Mouse (Mus musculus) spleen, postnatal 10 days (tissue): ENCODE data around the gene Ubr4.

ENCODE experiments used
- DNase-seq, 2 experiments: peaks; one replicate each; pipeline ENCODE4 v3.0.0; 2021 to 2022; ENCODE audit warnings: low spot score in 2 of 2

Gene Ubr4

DNA sequence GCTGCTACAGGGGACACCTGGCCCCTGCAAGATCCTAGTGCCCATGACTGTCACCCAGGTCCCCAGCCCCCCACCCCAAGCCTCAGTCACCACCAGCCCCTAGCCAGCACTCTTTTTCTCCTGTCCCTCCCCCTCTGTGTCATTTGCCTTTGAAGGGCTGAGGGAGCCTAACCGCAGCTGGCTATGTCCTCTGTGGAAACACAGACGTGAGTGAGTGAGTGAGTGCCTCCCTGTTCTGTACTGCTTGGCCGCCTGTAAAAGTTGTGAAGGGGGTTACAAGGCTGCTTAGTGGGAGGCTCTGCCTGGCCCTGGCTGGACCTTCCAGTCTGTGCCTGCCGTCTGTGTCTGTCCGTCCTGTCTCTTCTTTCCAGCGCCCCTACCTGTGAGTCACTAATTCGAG is 183.3 kb downstream of the Ubr4 start:
- DNase-seq = no peak

DNA sequence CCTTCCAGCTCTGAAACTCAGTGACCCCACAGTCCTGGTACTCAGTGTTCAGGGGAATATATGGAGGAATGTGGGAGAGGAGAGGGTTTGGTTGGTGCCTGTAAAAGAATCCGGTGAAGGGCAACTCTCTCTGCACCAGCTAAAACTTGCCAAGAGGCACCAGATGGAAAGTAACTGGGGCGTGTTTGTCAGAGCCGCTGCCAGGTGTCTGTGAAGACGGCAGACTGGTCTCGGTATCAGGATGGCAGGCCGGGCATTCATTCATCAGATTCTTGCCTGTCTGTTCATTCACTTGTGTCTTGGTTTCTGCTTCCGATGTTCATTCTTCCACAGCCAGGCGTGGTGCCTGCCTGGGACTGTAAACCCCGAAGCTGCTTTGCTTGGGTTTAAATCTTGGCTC is 184.3 kb downstream of the Ubr4 start:
- DNase-seq = no peak
